Mouse (Mus musculus): Measurements from ENCODE around the gene Gck.
"Not testable (repeated sequence)": the region's sequence is repeated elsewhere in the genome, so short reads cannot be mapped to it uniquely, and the experiment has no call there.

Gene Gck

DNA sequence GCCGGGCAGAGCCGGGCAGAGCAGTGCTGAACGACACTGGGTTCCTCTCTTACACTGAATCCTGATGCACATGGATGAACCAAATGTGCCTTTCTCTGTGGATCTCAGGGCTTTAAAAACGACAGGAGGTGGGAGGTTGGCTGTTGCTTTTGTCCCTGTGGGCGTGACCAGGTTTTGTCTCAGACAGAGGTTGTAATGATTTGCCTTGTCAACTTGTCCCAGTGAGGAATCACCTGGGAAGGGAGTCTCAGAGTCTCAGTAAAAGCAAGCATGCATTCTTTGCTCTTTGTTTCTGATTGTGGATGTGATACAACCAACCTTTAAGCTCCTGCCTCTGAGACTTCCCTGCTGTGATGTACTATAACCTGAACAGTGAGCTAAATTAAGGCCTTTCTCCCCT is 42.8 kb downstream of the Gck start:
- DNase-seq = no peak

DNA sequence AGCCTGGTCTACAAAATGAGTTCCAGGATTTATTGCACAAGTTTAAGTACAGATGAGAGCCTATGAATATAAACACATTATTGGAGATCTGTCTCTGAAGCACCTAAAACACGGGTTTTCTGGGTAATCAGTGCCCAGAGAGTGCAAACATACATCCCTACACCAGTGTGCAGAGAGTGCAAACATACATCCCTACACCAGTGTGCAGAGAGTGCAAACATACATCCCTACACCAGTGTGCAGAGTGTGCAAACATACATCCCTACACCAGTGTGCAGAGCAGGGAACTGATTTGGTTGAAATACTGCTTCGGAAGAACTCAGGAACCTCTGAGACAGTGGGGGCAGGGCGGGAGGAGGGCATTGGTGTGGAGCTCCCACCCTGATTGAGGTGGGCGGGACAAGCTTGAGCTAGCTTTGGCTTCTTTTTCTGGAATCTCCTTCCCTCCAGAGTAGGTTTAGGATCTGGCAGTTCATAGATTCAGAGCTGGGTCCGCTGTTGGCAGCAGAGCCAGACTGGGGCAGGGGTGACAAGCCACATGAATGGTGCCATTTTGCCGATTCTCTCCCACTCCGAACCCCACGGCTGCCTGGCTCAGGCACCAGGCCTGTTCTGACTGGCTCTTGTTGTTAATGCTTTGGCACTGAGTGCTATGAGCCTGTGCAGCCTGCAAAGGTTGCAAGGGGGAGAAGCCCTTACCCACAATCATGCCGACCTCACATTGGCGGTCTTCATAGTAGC is 43.9 kb downstream of the Gck start:
- peak in 1 of 2 experiments; percentile 9 for DNase-seq

DNA sequence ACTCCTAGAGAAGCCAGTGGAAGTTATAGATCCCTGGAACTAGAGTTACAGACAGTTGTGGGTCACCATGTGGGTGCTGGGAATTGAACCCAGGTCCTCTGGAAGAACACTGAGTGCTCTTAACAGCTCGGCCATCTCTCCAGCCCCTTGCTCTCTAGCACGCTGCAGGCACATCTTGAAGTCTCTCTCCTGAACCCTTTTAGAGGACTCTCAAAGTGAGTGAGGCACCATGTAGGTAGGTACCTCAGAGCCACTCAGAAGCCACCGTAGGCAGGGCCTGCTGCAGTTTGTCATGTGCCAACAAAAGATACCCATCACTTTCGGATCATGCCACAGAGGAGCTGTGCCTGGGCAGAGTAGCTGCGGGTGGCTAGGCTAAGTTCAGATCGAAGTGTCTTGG is 45.0 kb downstream of the Gck start:
- no peak for DNase-seq

DNA sequence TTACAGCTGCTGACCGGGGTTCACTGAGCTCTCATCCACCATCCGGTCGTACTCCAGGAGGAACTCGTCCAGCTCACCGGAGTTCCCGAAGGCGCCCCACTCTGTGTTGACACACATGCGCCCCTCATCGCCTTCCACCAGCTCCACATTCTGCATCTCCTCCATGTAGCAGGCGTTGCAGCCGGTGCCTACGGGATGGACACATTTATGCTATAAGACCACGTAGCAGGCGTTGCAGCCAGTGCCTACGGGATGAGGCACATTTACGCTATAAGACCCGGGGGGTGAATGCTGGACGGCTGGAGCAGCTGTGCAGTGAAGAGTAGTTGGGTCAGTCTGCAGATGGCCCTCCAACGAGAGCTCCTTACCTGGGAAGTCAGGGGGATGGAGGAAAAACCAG is 45.5 kb downstream of the Gck start:
- DNase-seq = peak in 1 of 2 experiments; percentile 8

DNA sequence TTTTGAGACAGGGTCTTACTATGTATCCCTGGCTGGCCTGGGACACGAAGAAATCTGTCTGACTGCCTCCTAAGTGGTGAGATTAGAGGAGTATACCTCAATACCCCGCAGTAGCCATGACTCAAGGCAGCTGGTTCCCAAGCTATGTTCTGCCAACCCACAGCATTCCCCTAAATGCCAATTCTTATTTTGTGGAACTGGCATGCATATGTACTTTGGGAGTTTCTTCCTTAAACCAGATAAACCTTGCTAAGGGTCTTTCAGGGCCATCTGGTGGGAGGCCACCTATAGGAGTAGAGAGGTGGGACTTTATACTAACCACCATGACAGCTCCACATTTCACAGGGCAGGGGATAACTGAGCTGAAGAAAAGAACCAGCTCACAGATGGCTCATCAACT is 46.0 kb downstream of the Gck start:
- DNase-seq = no peak

DNA sequence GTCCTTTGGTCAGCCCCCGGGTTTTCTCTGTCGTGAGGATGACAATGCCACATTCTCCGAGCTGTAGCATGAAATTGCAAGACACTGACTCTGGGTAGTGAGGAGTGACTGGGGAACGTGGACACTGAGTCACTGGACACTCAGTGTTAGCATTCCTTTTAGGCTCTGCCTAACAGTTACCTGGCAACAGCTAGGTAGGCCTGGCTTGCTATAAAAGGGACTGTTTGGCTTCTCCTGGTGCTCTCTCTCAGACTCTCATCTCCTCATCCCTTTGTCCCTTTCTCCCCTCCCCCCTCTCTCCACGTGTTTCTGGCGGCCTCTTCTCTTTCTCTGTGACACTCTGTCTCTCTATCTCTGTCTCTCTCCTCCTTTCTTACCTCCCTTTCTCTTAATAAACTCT is 47.5 kb downstream of the Gck start:
- DNase-seq = peak in 1 of 2 experiments; percentile 1

DNA sequence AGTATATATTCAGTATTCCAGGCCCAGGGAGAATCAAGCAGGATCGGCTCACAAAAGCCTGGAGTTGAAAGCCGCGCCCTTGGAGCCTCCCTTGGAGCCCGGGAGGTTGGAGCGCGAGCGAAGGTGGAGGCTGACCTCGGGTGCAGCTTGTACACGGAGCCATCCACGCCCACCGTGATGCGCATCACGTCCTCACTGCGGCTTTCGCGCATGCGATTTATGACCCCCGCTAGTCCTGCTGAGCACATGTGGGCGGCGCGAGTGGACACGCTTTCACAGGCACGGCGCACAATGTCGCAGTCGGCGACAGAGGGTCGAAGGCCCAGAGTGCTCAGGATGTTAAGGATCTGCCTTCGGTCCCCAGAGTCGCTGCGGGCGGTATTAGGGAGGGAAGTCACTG is 47.9 kb downstream of the Gck start:
- DNase-seq = peak; percentile 58 to 70

DNA sequence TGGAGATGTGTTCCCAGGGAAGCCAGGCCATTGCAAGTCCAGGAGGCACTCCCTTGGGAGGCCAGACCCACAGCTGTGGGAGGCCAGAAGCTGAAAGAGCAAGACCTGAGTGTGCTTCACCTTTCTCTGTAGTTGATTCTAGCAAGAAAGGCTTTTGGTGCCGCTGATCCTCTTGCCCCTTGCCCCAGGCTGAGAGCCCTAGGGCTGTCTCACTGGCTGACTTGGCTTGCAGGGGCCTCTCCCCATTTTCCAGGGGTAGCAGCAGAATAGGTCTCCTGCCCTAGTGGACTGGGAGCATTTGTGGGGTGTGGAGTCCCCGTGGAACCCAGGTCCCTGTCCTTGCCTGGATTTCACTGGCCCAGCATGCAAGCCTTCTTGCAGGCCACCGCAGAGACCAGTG is 48.6 kb downstream of the Gck start:
- DNase-seq = no peak

DNA sequence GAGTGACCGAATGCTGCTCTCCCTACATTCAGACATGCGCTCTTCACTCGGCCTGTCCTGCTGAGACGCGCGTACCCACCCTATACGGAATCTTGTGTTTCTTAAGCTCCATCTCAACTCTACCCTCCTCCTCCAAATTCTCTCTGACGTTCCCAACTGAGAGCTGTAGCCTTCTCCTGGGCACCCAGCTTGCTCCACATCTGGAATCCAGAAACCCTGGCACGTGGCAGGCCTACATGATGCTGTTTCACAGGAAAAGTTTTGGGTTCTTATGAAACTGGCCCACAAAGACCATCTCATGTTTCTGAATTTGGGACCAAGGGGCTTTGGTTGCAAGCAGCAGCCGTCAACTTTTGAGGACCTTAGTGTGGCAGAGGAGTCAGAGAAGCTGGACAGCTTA is 50.6 kb downstream of the Gck start:
- DNase-seq = no peak

DNA sequence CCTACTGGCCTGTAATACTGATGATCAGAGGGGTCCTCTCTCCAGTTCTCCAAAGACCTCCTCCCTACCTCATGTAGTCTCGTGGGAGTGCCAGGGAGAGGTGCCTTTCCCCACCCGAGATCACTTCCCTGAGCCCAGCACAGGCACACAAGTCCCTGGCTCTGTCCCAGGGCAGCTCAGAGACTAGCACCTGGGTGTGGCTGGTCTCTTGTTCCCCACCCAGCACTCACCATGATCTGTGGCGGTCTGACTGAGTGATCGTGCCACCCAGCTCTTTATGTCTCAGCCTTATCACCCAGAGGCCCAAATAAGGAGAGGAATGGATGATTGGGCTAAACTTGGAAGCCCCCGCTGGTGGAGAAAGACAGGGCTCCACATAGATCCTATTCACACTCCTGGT is 51.4 kb downstream of the Gck start, which contains the start of gene Myl7:
TSS of gene Myl7 (minus strand) at position 252 of the 400 bp plus-strand sequence.
- no peak for DNase-seq

DNA sequence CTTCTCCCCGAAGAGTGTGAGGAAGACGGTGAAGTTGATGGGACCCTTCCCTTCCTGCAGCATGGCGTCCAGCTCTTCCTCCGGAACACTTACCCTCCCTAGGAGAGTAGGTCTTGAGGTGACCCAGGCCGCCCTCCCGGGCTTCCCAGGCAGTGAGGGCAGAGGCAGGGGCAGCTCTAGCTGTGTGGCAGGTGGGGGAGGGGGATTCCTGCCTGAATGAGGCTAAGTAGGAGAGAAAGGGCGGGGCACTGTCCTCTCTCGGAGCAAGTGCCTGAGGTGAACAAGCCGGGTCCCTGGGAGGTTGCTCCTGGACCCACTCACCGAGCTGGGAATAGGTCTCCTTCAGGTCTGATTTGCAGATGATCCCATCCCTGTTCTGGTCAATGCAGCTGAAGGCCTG is 52.0 kb downstream of the Gck start:
- no peak for DNase-seq

DNA sequence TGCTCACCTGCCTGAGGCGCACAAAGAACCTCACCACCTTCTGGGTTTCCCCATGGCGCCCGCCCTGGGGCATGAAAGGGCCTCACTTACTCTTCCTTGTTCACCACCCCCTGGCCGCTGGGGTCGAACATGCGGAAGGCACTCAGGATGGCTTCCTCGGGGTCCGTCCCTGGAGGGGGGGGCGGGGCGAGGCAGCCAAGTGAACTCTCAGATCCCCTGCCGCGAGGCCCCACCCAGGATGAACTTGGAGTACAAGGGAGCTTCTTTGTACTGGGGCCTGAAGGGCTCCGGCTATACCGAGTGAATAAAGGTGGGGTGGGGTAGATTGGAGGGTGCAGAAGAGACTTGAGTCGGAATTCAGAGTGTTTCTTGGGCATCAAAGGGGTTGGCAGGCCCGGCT is 52.7 kb downstream of the Gck start:
- no peak for DNase-seq

DNA sequence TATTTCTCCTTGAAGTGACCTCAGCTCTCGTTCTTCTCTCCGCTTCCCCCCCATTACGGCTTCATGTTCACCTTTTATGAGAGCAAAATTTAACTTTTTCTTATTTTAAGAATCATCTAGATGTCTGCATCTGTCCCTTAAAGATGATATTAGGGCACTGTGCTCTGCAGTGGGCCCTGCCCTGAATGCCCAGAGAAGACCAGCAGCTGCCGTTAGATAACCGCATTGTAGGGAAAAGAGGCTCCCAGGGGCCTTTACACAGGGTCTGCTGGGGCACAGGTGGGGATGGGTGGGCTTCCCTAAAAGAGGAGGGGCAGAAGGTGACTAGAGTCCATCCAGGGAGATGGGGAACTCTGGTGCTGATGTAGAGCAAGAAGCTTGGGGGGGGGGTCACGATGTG is 56.1 kb downstream of the Gck start:
- DNase-seq = no peak

DNA sequence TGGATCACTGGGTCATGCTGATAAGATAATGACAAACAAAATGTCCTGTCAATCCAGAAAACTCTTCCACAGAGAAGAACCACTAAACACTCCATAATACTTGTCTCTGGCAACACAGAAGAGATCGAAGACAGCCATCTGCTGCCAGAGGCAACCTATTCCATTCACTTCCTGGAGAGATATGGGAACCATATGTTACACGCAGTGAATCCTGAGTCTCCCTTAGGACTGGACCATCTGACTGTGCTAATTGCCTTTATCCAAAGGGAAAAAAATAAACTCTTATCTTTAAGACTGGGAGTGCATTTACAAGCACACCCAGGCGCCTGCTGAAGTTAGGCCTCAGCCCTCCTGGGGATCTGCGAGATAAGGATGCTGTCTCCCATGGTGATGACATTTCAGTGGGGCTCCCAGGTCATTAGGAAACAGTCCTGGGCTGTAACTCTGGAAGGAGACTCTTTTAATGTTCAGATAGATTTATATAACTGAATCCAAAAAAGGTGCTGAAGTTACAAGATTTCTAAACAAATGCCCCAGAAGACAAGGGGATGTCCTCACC is 57.0 kb downstream of the Gck start:
- peak in 1 of 2 experiments; percentile 33 for DNase-seq

DNA sequence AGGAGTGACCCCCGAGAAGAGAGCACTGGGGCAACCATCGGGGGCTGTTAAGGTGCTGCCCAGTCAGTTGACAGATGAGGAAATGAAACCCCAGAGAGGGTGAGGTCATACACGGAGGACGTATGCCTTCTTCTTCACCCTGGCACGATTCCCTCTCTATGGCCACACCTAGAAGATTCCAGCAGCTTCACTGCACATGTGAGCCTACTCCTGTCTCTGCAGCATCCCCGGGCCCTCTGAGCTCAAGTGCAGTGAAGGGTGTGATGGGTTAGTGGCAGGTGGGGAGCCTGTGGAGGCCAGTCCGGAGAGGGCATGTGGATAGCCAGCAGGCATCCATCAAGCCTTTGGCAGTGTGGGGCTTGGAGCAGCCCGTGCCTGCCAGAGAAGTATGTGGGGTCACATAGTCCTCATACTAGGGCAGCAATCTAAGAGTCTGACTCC is 57.7 kb downstream of the Gck start:
- peak; percentile 72 for DNase-seq

DNA sequence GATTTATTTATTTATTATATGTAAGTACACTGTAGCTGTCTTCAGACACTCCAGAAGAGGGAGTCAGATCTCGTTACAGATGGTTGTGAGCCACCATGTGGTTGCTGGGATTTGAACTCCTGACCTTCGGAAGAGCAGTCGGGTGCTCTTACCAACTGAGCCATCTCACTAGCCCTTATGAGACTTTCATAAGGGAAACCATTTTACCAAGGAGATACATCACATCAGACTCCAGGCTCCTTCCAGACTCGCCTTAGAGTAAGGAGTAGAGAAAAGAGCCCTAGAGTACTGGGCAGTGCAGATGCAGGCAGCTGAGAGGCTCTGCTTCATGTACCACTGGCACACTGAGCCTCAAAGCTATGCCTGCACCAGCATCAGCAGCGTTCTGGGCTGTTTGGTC is 61.3 kb downstream of the Gck start:
- not testable (repeated sequence) for DNase-seq

DNA sequence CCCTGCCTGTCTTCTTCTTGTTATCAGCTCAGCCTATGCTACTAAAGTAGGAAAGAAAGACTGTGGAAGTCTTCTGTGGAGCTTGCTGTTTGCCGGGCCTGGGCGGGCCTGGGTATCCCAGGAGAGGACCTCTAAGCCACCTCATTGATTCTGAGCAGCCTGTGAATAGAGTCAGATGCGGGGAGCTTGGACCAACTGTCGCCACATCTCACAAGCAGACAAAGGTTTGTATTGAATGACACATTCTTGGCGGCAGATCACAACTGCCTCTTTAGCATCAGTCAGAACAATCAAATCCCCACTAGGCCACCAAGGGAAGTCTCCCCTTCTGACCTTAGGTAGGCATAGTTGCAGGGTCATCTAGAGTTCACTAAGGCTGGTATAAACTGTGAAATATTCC is 62.6 kb downstream of the Gck start:
- no peak for DNase-seq

DNA sequence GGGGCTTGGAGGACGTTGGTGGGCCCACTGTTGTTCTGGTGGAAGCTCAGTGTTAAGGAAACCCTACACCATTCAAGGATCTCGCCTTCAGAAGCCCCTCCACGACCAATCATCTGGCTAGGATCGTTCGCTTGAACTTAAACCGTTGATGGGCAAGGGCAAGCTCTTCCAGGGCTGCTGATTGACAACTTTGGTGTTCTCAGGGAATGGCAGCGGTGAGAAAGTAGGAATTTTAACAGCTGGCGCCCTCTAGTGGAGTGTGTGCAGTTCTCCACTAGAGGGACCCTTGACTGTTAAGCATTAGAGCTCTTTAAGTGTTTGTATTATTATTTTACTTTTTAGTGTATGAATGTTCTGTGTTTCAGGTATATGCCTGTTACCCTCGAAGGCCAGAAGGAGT is 63.7 kb downstream of the Gck start:
- peak; percentile 60 to 79 for DNase-seq

DNA sequence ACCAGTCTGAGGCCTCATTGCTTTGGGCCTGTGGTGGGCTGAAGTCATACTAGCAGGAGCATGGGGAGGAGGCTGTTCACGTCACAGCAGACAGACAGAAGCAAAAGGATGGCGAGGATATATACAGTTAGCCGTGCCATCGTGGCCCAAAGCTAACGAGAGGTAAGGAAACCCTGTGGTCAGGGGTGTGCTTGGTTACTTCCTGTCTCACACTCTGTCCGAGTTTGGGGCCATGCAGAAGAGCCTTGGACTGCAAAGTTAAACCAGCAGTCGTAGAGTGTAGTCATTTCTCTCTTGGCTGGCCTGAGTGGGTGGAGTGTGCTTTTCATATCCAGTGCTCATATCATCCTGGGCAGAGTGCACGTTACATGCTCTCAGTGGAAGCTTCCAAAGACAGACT is 67.4 kb downstream of the Gck start:
- DNase-seq = no peak

DNA sequence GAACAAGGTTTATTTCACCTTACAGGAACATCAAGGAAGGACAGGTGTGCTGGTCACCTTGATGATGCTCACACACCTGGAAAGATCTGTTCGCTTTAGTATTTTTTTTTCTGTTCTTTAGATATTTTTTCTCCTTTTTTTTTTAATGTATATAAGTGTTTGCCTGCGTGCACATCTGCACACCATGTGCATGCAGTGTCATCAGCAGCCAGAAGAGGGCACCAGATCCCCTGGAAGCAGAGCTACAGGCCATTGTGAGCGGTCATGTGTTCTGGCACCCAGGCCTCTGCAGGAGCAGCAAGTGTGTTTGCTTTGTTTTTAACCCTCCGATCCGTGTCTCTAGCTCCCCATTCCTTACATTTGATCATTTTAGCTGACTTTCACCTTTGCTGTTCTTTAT is 70.0 kb downstream of the Gck start:
- DNase-seq = peak; percentile 75 to 86

DNA sequence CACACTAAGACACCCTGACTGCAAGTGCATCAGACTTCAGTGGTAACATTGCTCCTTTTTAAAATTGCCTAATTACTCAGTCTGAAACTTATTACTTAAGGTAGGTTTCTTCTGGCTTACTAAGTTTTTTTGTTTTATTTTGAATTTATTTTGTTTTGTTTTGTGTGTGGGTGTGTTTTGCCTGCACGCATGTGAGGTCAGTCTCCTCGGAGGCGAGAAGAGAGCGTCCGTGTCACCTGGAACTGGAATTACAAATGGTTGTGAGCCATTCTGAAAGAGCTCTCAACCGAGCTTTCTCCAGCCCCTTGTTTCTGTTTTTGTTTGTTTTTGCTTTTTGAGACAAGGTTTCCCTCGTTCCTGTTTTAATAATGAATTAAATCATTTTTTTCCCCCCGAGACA is 71.2 kb downstream of the Gck start:
- no peak for DNase-seq

DNA sequence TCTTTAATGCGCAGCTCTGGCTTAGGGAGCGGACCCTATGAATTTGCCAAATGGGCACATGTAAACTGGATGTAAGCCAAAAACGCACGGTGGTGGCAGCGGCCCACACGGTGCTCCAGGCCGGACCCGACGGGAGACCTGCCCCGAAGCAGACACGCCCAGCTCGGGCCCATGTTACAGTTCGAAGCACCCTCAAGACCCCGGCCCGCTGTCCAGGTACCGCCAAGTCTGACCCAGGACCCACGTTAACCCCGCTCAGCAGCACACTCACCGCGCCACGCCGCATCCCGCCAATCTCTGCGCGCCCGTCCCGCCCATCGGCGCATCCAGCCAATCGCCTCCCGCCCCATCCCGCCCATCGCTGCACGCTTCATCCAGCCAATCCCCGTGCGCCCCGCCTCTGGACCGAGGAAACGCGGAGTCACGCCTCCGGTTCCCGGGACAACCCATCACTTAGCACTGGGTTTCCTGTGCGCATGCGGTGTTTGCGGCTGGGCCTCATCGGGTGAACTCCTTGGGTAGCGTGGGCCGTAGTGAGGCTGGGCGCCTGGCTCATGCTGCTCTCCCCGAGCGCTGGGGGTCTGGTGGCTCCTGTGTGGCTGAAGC is 71.9 kb downstream of the Gck start, which contains the start of gene Pold2:
TSS of gene Pold2 (minus strand) at position 372 of the 606 bp plus-strand sequence.
- peak; percentile 96 to 98 for DNase-seq

DNA sequence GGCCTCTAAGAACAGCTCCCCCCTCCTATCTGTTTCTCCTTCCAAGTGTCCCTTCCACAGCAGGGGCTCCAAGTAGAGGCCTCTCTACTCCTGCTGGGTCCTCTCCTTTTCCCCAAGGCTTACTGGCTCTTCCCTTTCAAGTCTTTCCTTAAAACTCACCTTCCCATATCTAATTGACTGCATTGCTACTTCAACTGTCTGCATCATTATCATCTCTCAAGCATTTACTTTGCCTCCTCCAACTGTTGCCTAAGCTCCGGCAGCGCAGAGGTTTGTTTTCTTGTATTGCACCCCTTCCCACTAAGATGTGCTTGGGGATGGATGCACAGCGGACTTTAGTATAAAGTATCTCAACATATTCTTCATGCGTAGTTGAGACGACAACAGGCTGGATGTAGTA is 72.5 kb downstream of the Gck start:
- no peak for DNase-seq

DNA sequence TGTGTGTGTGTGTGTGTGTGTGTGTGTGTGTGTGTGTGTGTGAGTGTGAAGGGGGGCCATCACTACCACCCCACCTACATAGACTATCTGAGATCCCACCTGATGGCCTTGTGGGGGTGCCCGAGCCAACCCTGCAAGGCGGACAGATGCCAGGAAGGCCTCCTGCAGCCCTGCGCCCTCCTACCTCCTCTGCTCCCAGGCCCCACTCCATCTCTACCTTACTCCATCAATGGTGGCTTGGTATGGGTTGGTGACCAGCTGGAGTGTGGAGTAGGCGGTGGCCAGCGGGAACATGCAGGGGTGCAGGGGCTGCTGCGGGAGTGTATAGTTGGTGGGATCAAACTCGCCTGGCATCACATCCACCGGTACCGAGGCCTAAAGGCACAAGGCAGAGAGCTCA is 76.7 kb downstream of the Gck start:
- no peak for DNase-seq
